Mouse (Mus musculus): ENCODE results near the gene Slc6a20a. TPM values are rescaled to one million over a fixed set of nuclear protein-coding genes. Genes with fewer than 3 reads are reported as not detected.

The Slc6a20a gene
- not detected for total RNA-seq (2023)

GRCm38 (mm10) chr9:123678327-123679105 is at the start of gene Slc6a20a, which contains the start of gene Ccr9:
Gene Slc6a20a, minus strand, starts transcription at chr9:123678885.
Gene Ccr9, plus strand, starts transcription at chr9:123678439.

DNA sequence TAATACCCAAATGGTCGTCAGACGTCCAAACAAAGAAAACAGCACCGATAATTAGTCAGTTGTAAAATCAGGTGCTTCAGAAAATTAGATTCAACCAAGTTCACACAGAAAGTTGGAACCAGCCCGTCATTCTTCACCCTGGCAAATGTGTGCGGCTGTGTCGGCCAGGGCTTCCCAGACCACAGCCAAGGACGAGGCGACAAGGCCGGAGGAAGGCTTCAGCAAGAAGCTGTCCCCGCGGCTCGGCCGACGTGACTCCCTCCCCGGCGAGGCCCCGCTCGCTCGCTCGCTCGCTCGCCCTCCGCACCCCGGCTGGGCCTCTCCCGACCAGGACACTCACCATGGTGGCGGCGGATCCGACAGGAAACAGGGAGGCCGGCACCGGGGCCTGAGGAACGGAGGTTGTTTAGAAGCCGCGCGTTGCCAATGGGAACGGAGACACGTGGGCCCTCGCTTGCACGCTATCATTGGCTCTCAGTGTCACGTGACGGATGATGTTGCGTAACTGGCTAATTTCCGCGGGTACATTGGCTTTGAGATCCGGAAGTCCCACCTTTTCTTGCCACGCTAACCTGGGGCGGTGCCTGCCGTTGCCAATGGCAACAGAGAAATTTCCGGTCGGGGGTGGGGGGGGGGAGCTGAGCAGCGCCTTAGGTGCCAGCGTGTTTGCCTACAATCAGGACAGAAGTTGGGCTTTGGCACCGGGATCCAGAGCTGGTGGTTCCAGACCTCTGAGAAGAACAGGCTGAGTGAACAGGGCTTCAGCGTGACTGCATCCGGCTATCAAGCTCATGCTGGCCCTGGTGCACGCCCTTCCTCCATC is 38.7 kb upstream of the Slc6a20a start, which contains the start of gene Lztfl1:
Gene Lztfl1 (minus strand): TSS at position 512 of the 823 bp plus-strand sequence.

GRCm38 (mm10) chr9:123632281-123632680 is 46.4 kb downstream of the Slc6a20a start, which contains the start of gene Slc6a20b:
Gene Slc6a20b, minus strand, starts transcription at chr9:123632565.

Other genes with a start within 250 kb of the Slc6a20a start
- 10 to 100 TPM; 86.4 to 93.2 TPM for gene Limd1, start 200.2 kb downstream of the Slc6a20a start, total RNA-seq (2023)
- gene Sacm1l, start 149.1 kb downstream of the Slc6a20a start, total RNA-seq (2023), result 10 to 100 TPM; 24.4 to 31.3 TPM
- gene Slc6a20b, start 46.3 kb downstream of the Slc6a20a start, total RNA-seq (2023), result not detected
- gene Ccr9, start 446 bp downstream of the Slc6a20a start, total RNA-seq (2023), result 10 to 100 TPM; 48.5 to 76.8 TPM
- 10 to 100 TPM; 52.7 to 56.2 TPM for gene Lztfl1, start 38.8 kb upstream of the Slc6a20a start, total RNA-seq (2023)
- gene Cxcr6, start 127.6 kb upstream of the Slc6a20a start, total RNA-seq (2023), result 10 to 100 TPM; 27.5 to 42.1 TPM
- 10 to 100 TPM; 64.5 to 65.1 TPM for gene Fyco1, start 173.0 kb upstream of the Slc6a20a start, total RNA-seq (2023)
- not detected for gene Xcr1, start 183.1 kb upstream of the Slc6a20a start, total RNA-seq (2023)